Mouse (Mus musculus) forebrain, embryonic 14.5 days (tissue): ENCODE results near the gene Ppara. TPM values are rescaled to one million over a fixed set of nuclear protein-coding genes. Genes with fewer than 3 reads are reported as not detected.
A peak's percentile ranks its signal among the peaks of the same experiment; 100 is the strongest.

Experiments used
- ATAC-seq: fragments of 200-750 bp; cut with Nextera tagmentation; 2 replicates; pipeline ENCODE4 v1.8.0; 2017; ENCODE audit warnings: mild to moderate bottlenecking, moderate library complexity
- DNase-seq: peaks from one replicate; pipeline ENCODE4 v3.0.0-alpha.2; 2015; ENCODE audit warnings: low spot score
- H3K27ac ChIP-seq: fragments of 300-500 bp; sonication (generic); 2 replicates; pipeline ENCODE4 v1.5.1; 2014; ENCODE audit warnings: low read depth, mild to moderate bottlenecking, control low read depth, low read length, moderate library complexity
- H3K27me3 ChIP-seq: fragments of 300-500 bp; sonication (generic); replicated peaks from 2 replicates; pipeline ENCODE4 v1.6.1; 2014; ENCODE audit warnings: low read length, control low read depth, mixed read lengths; ENCODE audit not compliant: control insufficient read depth, insufficient read depth
- H3K36me3 ChIP-seq: fragments of 300-500 bp; sonication (generic); 2 replicates; pipeline ENCODE4 v1.6.1; 2014; ENCODE audit warnings: low read length, control low read depth; ENCODE audit not compliant: control insufficient read depth, insufficient read depth
- H3K4me1 ChIP-seq: fragments of 300-500 bp; sonication (generic); 2 replicates; pipeline ENCODE4 v1.6.1; 2014; ENCODE audit warnings: antibody characterized with exemption, low read length, control low read depth; ENCODE audit not compliant: control insufficient read depth, insufficient read depth
- H3K4me2 ChIP-seq: fragments of 300-500 bp; sonication (generic); 2 replicates; pipeline ENCODE4 v1.6.1; 2014; ENCODE audit warnings: mild to moderate bottlenecking, control low read depth, low read length
- H3K4me3 ChIP-seq: fragments of 300-500 bp; sonication (generic); 2 replicates; pipeline ENCODE4 v1.5.1; 2014; ENCODE audit warnings: low read depth, low read length, control low read depth
- H3K9ac ChIP-seq: fragments of 300-500 bp; sonication (generic); 2 replicates; pipeline ENCODE4 v1.6.1; 2014; ENCODE audit warnings: mild to moderate bottlenecking, low read length, control low read depth, moderate library complexity
- H3K9me3 ChIP-seq: fragments of 300-500 bp; sonication (generic); replicated peaks from 2 replicates; pipeline ENCODE4 v1.6.1; 2016; ENCODE audit warnings: low read length, control low read depth, mixed read lengths; ENCODE audit not compliant: control insufficient read depth
- WGBS: fragments of 180-500 bp; shearing (Covaris S2); extraction: QIAGEN DNeasy Blood & Tissue Kit; methylation state at CpG from one replicate; pipeline ENCODE4 v1.1.7; 2014; 5-methylcytosine and 5-hydroxymethylcytosine counted together
- polyA plus RNA-seq: library from polyadenylated mRNA; unstranded; fragments of >200 nt; fragmentation: Nextera tagmentation; extraction: Ambion mirVana; gene quantifications from 2 replicates; pipeline ENCODE4 v1.2.1, GENCODE M21; 2014

Gene Ppara
- polyA plus RNA-seq, 1 experiment from 2014 or later = 0.67 TPM

- 0 out of 2 replicates have a peak, but pooled peaks cover 4% of the 10 kb centered on the region for H3K9me3 ChIP-seq
- H3K9ac ChIP-seq = no peak overlapping the region
- no peak for ATAC-seq
- no peaks in the 10 kb centered on the region for H3K36me3 ChIP-seq
- no peaks in the 10 kb centered on the region for H3K27me3 ChIP-seq
- no peak for DNase-seq
- no peak overlapping the region for H3K4me2 ChIP-seq
- no peak overlapping the region for H3K27ac ChIP-seq
- no peak overlapping the region for H3K4me3 ChIP-seq
- 95% methylated on average over 3 of the region's 3 CpGs for WGBS
- H3K4me1 ChIP-seq = no peaks in the 10 kb centered on the region
These were observed 49.6 kb downstream of the Ppara start for GRCm38 (mm10) chr15:85784341-85784740.

- Histone ChIP-seq H3K27ac (no peak overlapping the region), H3K4me1 (no peaks in the 10 kb centered on the region), H3K36me3 (no peaks in the 10 kb centered on the region), H3K4me2 (no peak overlapping the region), H3K27me3 (no peaks in the 10 kb centered on the region), H3K9me3 (0 out of 2 replicates have a peak, but pooled peaks cover 4% of the 10 kb centered on the region), H3K4me3 (no peak overlapping the region), H3K9ac (no peak overlapping the region)
- ATAC-seq (no peak), DNase-seq (no peak)
- WGBS = 55% methylated on average over 5 of the region's 5 CpGs
These were observed 51.9 kb downstream of the Ppara start for GRCm38 (mm10) chr15:85786711-85787110.

GRCm38 (mm10) chr15:85787482-85787881 is 52.7 kb downstream of the Ppara start:
- ATAC-seq (no peak), DNase-seq (no peak)
- H3K4me2 ChIP-seq = no peak overlapping the region
- H3K4me1 ChIP-seq = no peaks in the 10 kb centered on the region
- no peak overlapping the region for H3K27ac ChIP-seq
- H3K27me3 ChIP-seq = no peaks in the 10 kb centered on the region
- 0 out of 2 replicates have a peak, but pooled peaks cover 4% of the 10 kb centered on the region for H3K9me3 ChIP-seq
- H3K4me3 ChIP-seq = no peak overlapping the region
- H3K9ac ChIP-seq = no peak overlapping the region
- 92% methylated on average over 6 of the region's 6 CpGs for WGBS
- H3K36me3 ChIP-seq = no peaks in the 10 kb centered on the region

- DNase-seq = no peak
- Histone ChIP-seq H3K27me3 (no peaks in the 10 kb centered on the region), H3K4me1 (no peaks in the 10 kb centered on the region), H3K36me3 (no peaks in the 10 kb centered on the region), H3K9me3 (0 out of 2 replicates have a peak, but pooled peaks cover 4% of the 10 kb centered on the region), H3K4me3 (no peak overlapping the region), H3K9ac (no peak overlapping the region), H3K4me2 (no peak overlapping the region), H3K27ac (no peak overlapping the region)
- ATAC-seq = no peak
- 90% methylated on average over 4 of the region's 4 CpGs for WGBS
These were observed 53.3 kb downstream of the Ppara start for GRCm38 (mm10) chr15:85788051-85788450.

GRCm38 (mm10) chr15:85788633-85789032 is 53.9 kb downstream of the Ppara start:
- H3K4me1 ChIP-seq = no peaks in the 10 kb centered on the region
- H3K27me3 ChIP-seq = no peaks in the 10 kb centered on the region
- 0 out of 2 replicates have a peak, but pooled peaks cover under 1% of the 10 kb centered on the region for H3K9me3 ChIP-seq
- DNase-seq (no peak), ATAC-seq (no peak)
- H3K27ac ChIP-seq = no peak overlapping the region
- no peak overlapping the region for H3K9ac ChIP-seq
- no peak overlapping the region for H3K4me2 ChIP-seq
- no peaks in the 10 kb centered on the region for H3K36me3 ChIP-seq
- WGBS = 82% methylated on average over 16 of the region's 16 CpGs
- no peak overlapping the region for H3K4me3 ChIP-seq

- Histone ChIP-seq H3K27ac (no peak overlapping the region), H3K4me1 (no peaks in the 10 kb centered on the region), H3K36me3 (no peaks in the 10 kb centered on the region), H3K27me3 (no peaks in the 10 kb centered on the region), H3K9ac (no peak overlapping the region), H3K4me2 (no peak overlapping the region), H3K9me3 (no peaks in the 10 kb centered on the region), H3K4me3 (no peak overlapping the region)
- 85% methylated on average over 4 of the region's 4 CpGs for WGBS
- DNase-seq (no peak), ATAC-seq (no peak)
These were observed 56.7 kb downstream of the Ppara start for GRCm38 (mm10) chr15:85791449-85791848.

- Histone ChIP-seq H3K9me3 (no peaks in the 10 kb centered on the region), H3K4me1 (no peaks in the 10 kb centered on the region), H3K4me2 (no peak overlapping the region), H3K36me3 (no peaks in the 10 kb centered on the region), H3K9ac (no peak overlapping the region), H3K4me3 (no peak overlapping the region), H3K27ac (no peak overlapping the region), H3K27me3 (no peaks in the 10 kb centered on the region)
- WGBS = 75% methylated on average over 1 of the region's 1 CpGs
- ATAC-seq (no peak), DNase-seq (peak; percentile 31)
These were observed 58.0 kb downstream of the Ppara start for GRCm38 (mm10) chr15:85792819-85793218.

- no peak for DNase-seq
- Histone ChIP-seq H3K9ac (no peak overlapping the region), H3K27ac (no peak overlapping the region), H3K36me3 (no peaks in the 10 kb centered on the region), H3K4me1 (no peaks in the 10 kb centered on the region), H3K27me3 (no peaks in the 10 kb centered on the region), H3K4me2 (no peak overlapping the region), H3K9me3 (no peaks in the 10 kb centered on the region), H3K4me3 (no peak overlapping the region)
- ATAC-seq = no peak
- 80% methylated on average over 6 of the region's 6 CpGs for whole genome bisulfite sequencing
These were observed 60.7 kb downstream of the Ppara start for GRCm38 (mm10) chr15:85795516-85795915.

- WGBS = 95% methylated on average over 8 of the region's 8 CpGs
- Histone ChIP-seq H3K9ac (no peak overlapping the region), H3K4me1 (no peaks in the 10 kb centered on the region), H3K4me2 (no peak overlapping the region), H3K27ac (no peak overlapping the region), H3K9me3 (no peaks in the 10 kb centered on the region), H3K27me3 (no peaks in the 10 kb centered on the region), H3K4me3 (no peak overlapping the region), H3K36me3 (no peaks in the 10 kb centered on the region)
- ATAC-seq (no peak), DNase-seq (no peak)
These were observed 63.9 kb downstream of the Ppara start for GRCm38 (mm10) chr15:85798676-85799075.
